ENCODE assay signal across 8 mouse cellular contexts in the genomic region with DNA sequence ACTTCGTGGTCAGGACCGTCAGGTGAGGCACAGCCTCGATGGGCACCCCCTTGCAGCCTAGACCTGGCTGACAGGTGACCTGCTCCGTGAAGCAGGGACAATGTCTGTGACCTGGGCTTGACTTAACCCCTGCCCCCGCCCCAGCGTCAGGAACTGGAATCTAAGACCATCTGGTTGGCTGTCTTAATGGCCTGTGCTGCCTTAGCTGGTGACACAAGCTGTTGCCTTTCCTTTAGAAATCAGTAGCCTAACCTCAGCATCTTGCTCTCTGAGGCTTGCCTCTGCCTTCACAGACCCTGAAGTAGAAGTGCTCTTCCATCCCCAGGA. TPM values are rescaled to one million over a fixed set of nuclear protein-coding genes. Genes with fewer than 3 reads are reported as not detected.
DNase-seq lines count a peak whose midpoint lies in the region; ATAC-seq lines count a peak whose summit lies in the region.

No protein-coding gene starts in this region.

- H3K4me1 ChIP-seq in heart, embryonic 12.5 days (replicated peaks), result peaks cover 6% of the 10 kb centered on the region; the same call in 1 of the 2 replicates

- ATAC-seq in heart, embryonic 12.5 days (ENCODE audit: insufficient number of reproducible peaks, low FRiP score), result no peak
- peak; percentile 58; the same call in 1 of the 2 replicates for ATAC-seq in megakaryocyte-erythroid progenitor cell, adult 5-6 weeks (replicated peaks; ENCODE audit: low FRiP score, low TSS enrichment, poor library complexity, severe bottlenecking)

- H3K4me2 ChIP-seq in heart, embryonic 12.5 days, result peak overlapping the region; percentile 93

- peak overlapping the region; percentile 82 for H3K9ac ChIP-seq in heart, embryonic 12.5 days

- H3K4me3 ChIP-seq in heart, embryonic 12.5 days, result peak overlapping the region; percentile 77

- under 1% methylated on average over 6 of the region's 6 CpGs for WGBS in heart, embryonic 12.5 days

- H3K27ac ChIP-seq in heart, embryonic 12.5 days (ENCODE audit: poor library complexity, severe bottlenecking), result 0 out of 2 replicates have a peak overlapping the region, but pooled peaks have one; percentile 67

- no peaks in the 10 kb centered on the region for H3K27me3 ChIP-seq in heart, embryonic 12.5 days (replicated peaks)

- intact Hi-C loops in heart, postnatal 14 days (cut with DNase I), result loop anchor here (5.0 kb wide), 2 partner anchors 348 to 448 kb away; no protein-coding TSS in a partner anchor

- no peaks in the 10 kb centered on the region for H3K36me3 ChIP-seq in heart, embryonic 12.5 days

- no peak for DNase-seq in heart, postnatal 14 days
- peak; percentile 11 for DNase-seq in urinary bladder, postnatal 10 days (ENCODE audit: low spot score)
- DNase-seq in urinary bladder, postnatal 4 days (ENCODE audit: low spot score in 2 of 2), result no peak
- peak; percentile 29 to 39 for DNase-seq in frontal cortex, postnatal 36 days (ENCODE audit: low spot score in 2 of 2)
- DNase-seq in Muller cell, postnatal 12 days (ENCODE audit: inconsistent ontology term), result no peak
- DNase-seq in MN1 (ENCODE audit: low spot score), result no peak

- H3K9me3 ChIP-seq in heart, embryonic 12.5 days (replicated peaks), result no peaks in the 10 kb centered on the region

RNA-seq across cellular contexts. Expression of gene Fam174a, which starts 0.8 kb away (rescaled TPM):
- 22.2 and 22.6 TPM in 2 replicates for polyA plus RNA-seq in heart, embryonic 12.5 days (2016; fragmentation: Nextera tagmentation; extraction: Ambion mirVana)
- total RNA-seq in heart, postnatal 14 days (2021), result 10 to 100 TPM; 19.7 to 23.4 TPM
- 5.3 and 8.9 TPM in 2 replicates for total RNA-seq in megakaryocyte-erythroid progenitor cell, adult 5-6 weeks (2014; fragmentation: Nextera tagmentation)
- 4.4 and 13.0 TPM in 2 replicates for total RNA-seq in megakaryocyte-erythroid progenitor cell, adult 5-6 weeks (2017)

Comparison
In these comparisons a context has a peak if more than half of its experiments do, and no peak if none do; other contexts are left out.
1. DNase-seq: peak in urinary bladder, postnatal 10 days (single experiment) and frontal cortex, postnatal 36 days (2 of 2); none in heart, postnatal 14 days (0 of 2), urinary bladder, postnatal 4 days (0 of 2), Muller cell, postnatal 12 days (single experiment) and MN1 (single experiment).